Comparison of ENCODE assay signal across 8 mouse cellular contexts in the genomic region with DNA sequence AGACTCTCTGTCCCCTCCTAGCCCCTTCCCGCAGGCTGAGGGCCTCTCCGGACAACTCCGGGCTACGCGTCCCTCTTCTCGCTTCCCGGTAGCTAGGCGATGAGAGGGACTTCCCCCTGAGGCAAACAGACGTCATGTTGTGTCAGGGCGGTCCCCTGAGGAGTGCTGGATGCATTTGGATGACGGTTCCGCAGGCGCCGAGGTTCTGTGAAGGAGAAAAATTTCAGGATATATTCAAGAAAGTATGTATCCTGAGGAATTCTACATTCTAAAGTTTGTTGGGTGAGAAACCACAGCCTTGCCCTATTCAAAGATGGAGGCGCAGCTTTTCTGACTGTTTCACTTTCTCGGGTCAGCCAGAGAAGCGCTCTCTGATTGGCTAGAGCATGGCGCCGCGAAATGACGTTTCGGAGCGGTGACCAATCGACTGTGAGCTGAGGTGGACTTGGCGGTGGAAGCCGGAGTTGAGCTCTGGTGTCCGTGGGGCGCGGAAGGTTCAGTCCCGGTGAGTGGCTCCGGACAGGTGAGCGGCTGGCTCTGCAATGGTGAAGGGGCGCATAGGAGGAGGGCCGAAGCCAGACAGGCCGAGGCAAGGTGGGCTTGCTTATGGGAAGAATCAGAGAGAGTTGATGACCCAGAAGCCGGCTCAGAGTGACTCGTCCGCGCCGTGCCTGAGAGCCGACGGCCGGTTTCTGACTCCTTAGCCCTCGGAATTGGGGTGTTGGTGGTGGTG. TPM values are rescaled to one million over a fixed set of nuclear protein-coding genes. Genes with fewer than 3 reads are reported as not detected.
DNase-seq lines count a peak whose midpoint lies in the region; ATAC-seq and TF ChIP-seq lines count a peak whose summit lies in the region.

TSS of gene Sec23b (plus strand) at position 410 of the 733 bp plus-strand sequence.

- H3K4me3 ChIP-seq in bone marrow macrophage, adult 2 months (ENCODE audit: insufficient read depth, low read length), result peak within 1 kb of the TSS; percentile 94
- peak within 1 kb of the TSS; percentile 86 for H3K4me3 ChIP-seq in embryonic fibroblast, embryonic 13.5 days (ENCODE audit: insufficient read depth, low read length)
- peak within 1 kb of the TSS; percentile 85 for H3K4me3 ChIP-seq in kidney, embryonic 14.5 days (ENCODE audit: low read length)
- peak within 1 kb of the TSS; percentile 89 for H3K4me3 ChIP-seq in limb, embryonic 15.5 days

- peak within 1 kb of the TSS; percentile 78 for H3K27ac ChIP-seq in bone marrow macrophage, adult 2 months (ENCODE audit: insufficient read depth, low read depth, low read length)
- H3K27ac ChIP-seq in embryonic fibroblast, embryonic 13.5 days (ENCODE audit: insufficient read depth, low read length), result peak within 1 kb of the TSS; percentile 94
- H3K27ac ChIP-seq in kidney, embryonic 14.5 days (ENCODE audit: low read depth, low read length), result peak within 1 kb of the TSS; percentile 93
- H3K27ac ChIP-seq in limb, embryonic 15.5 days, result peak within 1 kb of the TSS; percentile 97

- H3K4me2 ChIP-seq in kidney, embryonic 14.5 days (replicated peaks; ENCODE audit: low read depth, low read length), result peak within 1 kb of the TSS; percentile 71
- peak within 1 kb of the TSS; percentile 55 for H3K4me2 ChIP-seq in limb, embryonic 15.5 days

- H3K9me3 ChIP-seq in kidney, embryonic 14.5 days (ENCODE audit: control insufficient read depth, low read length), result no peaks in the 10 kb centered on the region
- H3K9me3 ChIP-seq in limb, embryonic 15.5 days, result no peaks in the 10 kb centered on the region

- peaks cover 9% of the 10 kb centered on the region for H3K4me1 ChIP-seq in bone marrow macrophage, adult 2 months (ENCODE audit: control insufficient read depth, insufficient read depth, low read length)
- H3K4me1 ChIP-seq in embryonic fibroblast, embryonic 13.5 days (ENCODE audit: control insufficient read depth, insufficient read depth, low read length), result peaks cover 5% of the 10 kb centered on the region; the same call in 1 of the 2 replicates
- H3K4me1 ChIP-seq in kidney, embryonic 14.5 days (ENCODE audit: control insufficient read depth, insufficient read depth, low read length), result peaks cover 10% of the 10 kb centered on the region
- peaks cover 15% of the 10 kb centered on the region for H3K4me1 ChIP-seq in limb, embryonic 15.5 days

- H3K27me3 ChIP-seq in kidney, embryonic 14.5 days (ENCODE audit: control insufficient read depth, insufficient read depth, low read length), result no peaks in the 10 kb centered on the region
- no peaks in the 10 kb centered on the region for H3K27me3 ChIP-seq in limb, embryonic 15.5 days

- no peak for TF ChIP-seq CTCF in bone marrow macrophage, adult 2 months (IDR thresholded peaks at IDR 0.05; ENCODE audit: low read depth, low read length)
- no peak for TF ChIP-seq CTCF in embryonic fibroblast, embryonic 13.5 days (IDR thresholded peaks at IDR 0.05; ENCODE audit: borderline replicate concordance, insufficient read depth, low read length)

- peak within 1 kb of the TSS; percentile 78 for H3K9ac ChIP-seq in kidney, embryonic 14.5 days (ENCODE audit: low read depth, low read length)
- peak within 1 kb of the TSS; percentile 71 for H3K9ac ChIP-seq in limb, embryonic 15.5 days

- TF ChIP-seq POLR2A in bone marrow macrophage, adult 2 months (IDR thresholded peaks at IDR 0.05; ENCODE audit: borderline replicate concordance, low read depth, low read length), result no peak
- peak; percentile 93 for TF ChIP-seq POLR2A in embryonic fibroblast, embryonic 13.5 days (IDR thresholded peaks at IDR 0.05; ENCODE audit: low read depth, low read length)

- peak; percentile 97 for DNase-seq in A20 (ENCODE audit: low read depth, low spot score)
- DNase-seq in heart, adult 9 months (ENCODE audit: low spot score in 2 of 2), result peak; percentile 98 to 99
- peak; percentile 86 to 93 for DNase-seq in monocyte, adult 2 months (ENCODE audit: low read depth in 1 of 2, low spot score in 2 of 2)
- DNase-seq in spleen, postnatal 36 days (ENCODE audit: low spot score in 2 of 2), result peak; percentile 95

- under 1% methylated on average over 44 of the region's 44 CpGs for WGBS in kidney, embryonic 14.5 days
- under 1% methylated on average over 44 of the region's 44 CpGs for WGBS in limb, embryonic 15.5 days

- H3K36me3 ChIP-seq in kidney, embryonic 14.5 days (ENCODE audit: control insufficient read depth, insufficient read depth, low read length), result peaks cover 6% of the 10 kb centered on the region; the same call in 1 of the 2 replicates
- peaks cover 11% of the 10 kb centered on the region for H3K36me3 ChIP-seq in limb, embryonic 15.5 days

- ATAC-seq in kidney, embryonic 14.5 days (ENCODE audit: low FRiP score, low TSS enrichment), result peak; percentile 98
- ATAC-seq in limb, embryonic 15.5 days (ENCODE audit: insufficient number of reproducible peaks, low FRiP score, low TSS enrichment, low read depth), result peak; percentile 98

RNA-seq across cellular contexts. Expression of gene Sec23b, which starts in this region (rescaled TPM):
- polyA plus RNA-seq in bone marrow macrophage, adult 2 months (2012; ENCODE audit: insufficient read depth, insufficient read length, missing spikeins), result 36.5 and 39.7 TPM in 2 replicates
- polyA plus RNA-seq in embryonic fibroblast, embryonic 13.5 days (2011; ENCODE audit: insufficient read length, low read depth, missing spikeins), result 65.8 and 70.0 TPM in 2 replicates
- polyA plus RNA-seq in kidney, embryonic 14.5 days (2014; fragmentation: Nextera tagmentation; extraction: Ambion mirVana), result 59.9 and 93.5 TPM in 2 replicates
- polyA plus RNA-seq in limb, embryonic 15.5 days (2015; fragmentation: Nextera tagmentation; extraction: Ambion mirVana), result 78.6 and 78.7 TPM in 2 replicates

Comparison
In these comparisons a context has a peak if more than half of its experiments do, and no peak if none do; other contexts are left out.
1. Peak in every context shown above with its lines: DNase-seq, ATAC-seq, H3K4me3 ChIP-seq and H3K27ac ChIP-seq.